Mouse (Mus musculus) ES-CJ7 (cell line): ENCODE data around the gene Ubtf.

Experiments
- DNase-seq: peaks from one replicate; pipeline ENCODE4 v3.0.0; 2011; ENCODE audit warnings: low read depth, low spot score

The Ubtf gene

DNA sequence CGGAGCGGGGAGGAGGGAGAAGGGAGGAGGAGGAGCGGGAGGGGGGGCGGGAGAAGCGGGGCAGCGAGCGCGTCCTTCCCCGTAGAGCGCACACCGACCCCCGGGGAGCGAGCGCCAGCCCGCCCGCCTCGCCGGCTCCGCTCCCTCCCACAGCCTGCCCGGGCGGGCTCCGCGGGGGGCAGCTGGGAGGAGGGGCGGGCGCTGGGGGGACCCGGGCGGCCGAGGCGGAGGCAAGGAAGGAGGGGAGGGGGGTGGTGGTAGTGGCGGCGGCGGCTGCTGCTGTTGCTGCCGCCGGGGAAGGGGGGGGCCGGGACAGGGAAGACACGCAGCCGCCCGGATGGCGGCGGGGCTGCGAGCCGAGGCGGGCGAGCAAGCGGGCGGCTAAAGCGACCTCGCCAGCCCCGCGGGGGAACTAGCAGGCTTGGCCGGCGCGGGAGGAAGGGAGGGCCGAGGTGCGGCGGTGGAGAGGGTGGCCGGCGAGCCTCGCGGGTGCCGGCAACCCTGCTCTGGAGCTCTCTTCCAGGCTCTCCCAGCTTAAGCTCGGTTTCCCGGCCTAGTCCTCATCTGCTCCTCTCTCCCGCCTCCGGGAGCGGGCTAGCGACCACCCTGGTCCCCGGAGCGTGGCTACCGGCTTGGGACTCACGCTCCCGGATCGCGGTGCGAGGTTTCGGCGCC lies 1.5 kb downstream of the Ubtf start:
- DNase-seq, result no peak

- no peak for DNase-seq
Observed at GRCm38 (mm10) chr11:102317298-102317900, 2.1 kb downstream of the Ubtf start.

DNA sequence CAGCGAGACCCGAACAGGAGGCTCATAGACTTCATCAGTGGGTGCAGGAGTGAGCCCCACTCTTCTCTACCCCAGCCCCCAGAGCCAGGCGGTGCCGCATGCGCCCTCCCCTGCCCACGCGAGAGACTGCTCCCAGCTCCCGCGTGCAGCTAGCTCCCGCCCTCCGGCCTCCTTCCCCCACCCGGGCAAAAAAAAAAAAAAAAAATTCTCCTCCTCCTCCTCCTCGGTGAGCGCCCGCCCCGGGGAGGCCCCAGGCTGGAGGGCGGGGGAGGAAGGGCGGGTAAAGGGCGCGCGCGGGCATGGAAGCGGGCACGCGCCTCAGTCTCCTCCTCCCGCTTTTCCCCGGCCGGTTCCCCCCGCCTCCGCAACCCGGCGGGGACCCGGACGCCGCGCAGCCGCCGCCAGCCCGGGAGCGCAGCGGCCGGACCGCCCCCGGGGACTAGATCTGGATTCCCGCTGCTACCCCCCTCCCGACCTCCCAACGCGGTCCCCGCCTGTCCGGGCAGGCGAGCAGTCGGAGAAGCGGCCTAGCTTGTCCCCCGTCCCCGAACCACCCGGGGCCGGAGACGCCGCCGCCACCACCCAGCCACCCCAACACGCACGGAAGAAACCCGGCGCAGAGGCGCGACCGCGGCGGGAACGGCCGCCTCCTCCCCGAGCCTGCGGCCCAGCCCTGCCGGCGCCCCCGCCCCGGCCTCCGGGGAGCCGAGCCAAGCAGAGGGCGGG lies 2.8 kb downstream of the Ubtf start:
- peak; percentile 88 for DNase-seq

DNA sequence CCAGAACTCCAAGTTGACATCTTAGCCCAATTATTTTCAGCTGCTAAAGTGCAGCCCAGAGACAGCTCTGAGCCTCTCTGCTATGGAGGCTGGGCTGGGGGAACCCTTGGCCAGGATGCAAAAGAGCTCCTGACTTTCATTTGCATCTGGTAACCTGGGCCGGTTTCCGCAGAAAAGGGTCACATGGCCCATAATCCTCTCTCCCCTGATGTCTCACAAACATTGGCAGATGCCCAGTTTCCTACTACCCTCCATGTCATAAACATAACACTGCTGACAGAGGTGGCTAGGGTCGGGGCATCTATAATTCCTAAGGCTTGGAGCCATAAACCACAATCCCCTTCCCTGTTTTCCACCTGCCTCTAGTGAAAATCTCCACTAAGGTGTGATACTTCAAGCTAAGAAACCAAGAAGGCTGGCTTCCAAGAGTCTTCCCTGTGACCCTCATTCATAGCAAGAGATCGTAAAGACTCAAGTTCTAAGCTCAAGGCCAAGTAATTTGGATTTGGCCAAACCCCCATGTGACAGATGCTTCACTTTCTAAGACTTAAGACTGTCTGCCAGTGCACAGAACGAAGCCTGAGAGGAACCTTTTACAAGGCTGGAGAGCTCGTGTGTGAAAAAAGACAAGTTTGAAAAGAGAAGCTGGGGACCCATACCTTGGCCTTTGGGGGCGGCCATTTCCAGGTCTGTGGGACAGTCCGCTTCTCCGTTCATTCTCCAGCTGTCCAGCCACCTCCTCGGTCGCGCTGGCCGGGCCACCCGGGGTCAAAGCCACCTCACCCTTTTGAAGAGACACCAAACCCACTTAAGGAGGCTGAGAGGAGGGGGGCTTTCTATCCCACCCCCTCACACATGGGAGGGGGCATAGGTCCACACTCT lies 3.6 kb downstream of the Ubtf start:
- DNase-seq, result no peak

- DNase-seq, result no peak
Observed at GRCm38 (mm10) chr11:102314321-102314720, 5.2 kb downstream of the Ubtf start.

DNA sequence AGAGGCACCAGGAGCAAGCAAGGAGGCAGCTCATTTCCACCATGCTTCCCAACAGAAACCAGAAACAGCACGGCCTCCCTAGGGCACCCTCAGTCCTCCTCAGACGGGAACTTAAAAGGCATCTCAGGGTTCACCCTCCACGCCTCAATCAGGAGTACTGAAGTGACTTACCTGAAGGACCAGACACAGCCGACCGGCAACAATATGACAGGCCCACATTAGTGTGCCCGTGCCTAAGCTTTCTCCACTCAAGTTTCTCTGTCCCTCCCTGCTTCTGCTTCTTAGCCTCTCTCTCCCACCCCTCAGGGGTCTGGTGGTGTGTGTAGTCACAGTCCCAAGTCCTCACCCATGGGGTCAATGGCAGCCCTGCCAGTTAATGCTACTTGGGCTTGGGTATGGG lies 7.0 kb downstream of the Ubtf start:
- no peak for DNase-seq

GRCm38 (mm10) chr11:102311966-102312365 lies 7.6 kb downstream of the Ubtf start:
- no peak for DNase-seq

DNA sequence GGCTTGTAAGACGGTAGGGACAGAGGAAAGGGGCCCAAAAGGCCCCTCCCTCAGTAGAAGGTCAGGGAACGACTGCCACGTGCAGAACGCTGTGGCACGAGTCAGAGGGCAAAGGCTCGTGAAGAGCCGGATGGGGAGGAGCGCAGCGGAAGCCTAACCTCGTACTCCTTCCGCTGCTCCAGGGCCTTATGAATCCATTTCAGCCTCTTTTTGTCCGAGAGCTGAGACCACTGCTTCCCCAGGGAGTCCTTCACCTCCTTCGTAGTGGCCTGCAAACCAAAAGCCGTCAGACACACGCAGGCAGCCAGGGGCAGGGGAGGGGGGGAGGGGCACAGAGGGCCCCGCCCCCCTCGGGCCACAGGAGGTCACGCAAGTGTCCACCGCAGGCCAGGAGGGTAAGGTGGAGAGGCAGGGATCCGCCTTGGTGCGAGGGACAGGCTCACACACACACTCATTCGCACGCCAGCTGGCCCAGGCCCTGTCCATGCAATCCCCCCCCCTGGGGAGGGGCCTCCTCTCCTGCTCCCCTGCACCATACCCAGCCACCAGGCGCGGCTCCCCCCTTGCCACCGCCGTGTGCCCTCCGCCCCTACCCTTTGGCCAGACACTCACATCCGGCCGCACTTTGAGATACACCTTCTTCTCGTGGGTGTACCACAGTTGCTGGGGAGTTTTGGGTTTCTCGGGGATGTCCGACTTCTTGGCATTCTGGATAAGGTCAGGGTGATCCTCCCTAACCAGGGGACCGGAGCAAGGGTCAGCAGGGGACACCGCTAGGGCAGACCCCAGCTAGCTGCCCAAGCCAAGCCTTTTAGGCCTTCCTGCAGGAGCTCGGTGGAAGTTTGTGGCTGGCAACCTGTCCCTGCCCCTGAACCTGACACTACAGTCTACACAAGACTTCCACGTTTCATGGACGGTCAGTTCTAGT lies 8.5 kb downstream of the Ubtf start:
- DNase-seq, result no peak

DNA sequence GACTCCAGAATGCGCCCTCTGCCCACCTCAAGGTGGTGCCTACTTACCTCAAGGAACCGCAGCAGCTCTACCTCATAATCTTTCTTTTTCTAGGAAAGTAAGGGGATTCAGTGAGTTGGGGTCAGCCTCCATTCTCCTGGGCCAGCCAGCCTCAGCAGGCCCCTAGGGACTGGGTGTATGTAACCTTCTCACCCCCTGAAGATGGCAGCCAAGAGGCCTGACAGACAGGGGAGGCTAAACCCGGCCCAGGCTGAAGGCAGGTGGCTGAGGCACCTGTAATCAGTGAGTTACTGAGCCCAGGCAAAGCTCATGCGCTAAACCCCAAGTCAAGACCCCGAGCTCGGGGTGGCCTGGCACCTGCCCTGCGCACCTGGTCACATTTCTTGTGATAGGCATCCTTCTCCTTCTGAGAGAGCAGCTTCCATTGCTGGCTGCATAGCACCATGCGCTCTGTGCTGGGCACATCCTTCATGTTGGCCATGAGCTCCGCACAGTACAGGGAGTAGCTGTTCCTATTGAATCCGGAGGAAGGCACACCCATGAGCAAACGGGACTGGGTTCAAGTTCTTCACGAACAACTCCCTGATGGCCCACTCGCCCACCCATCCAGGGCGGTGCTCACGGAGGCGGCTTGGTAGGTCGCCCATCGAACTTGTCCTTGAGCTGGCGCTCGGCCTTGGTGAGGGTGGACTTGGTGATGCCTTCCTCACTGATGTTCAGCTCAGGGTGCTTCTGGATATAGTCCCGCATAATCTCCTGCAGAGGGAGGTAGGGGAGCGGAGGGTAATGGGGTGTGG lies 9.5 kb downstream of the Ubtf start:
- no peak for DNase-seq

DNA sequence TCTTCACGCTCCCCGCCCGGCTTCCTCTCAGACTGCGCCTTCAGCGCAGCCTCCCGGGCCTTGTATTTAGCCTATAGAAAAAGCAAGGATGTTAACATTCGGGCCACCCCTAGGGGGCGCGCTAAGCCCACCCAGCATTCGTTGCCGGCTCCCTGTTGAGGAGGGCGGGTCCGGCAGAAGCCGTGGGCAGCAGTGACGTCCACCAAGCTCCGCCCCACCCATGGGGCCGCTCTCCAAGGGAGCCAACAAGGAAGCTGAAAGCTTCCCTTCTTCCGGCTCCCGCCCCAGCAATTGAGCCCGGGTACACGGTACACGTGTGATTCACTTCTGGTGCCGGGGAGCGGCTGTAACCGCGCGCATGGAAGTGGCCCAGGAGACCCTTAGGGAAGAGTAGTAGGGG lies 10.6 kb downstream of the Ubtf start:
- DNase-seq, result peak; percentile 93

- no peak for DNase-seq
Observed at GRCm38 (mm10) chr11:102308104-102308503, 11.4 kb downstream of the Ubtf start.

GRCm38 (mm10) chr11:102305359-102305758 lies 14.2 kb downstream of the Ubtf start:
- DNase-seq, result no peak

DNA sequence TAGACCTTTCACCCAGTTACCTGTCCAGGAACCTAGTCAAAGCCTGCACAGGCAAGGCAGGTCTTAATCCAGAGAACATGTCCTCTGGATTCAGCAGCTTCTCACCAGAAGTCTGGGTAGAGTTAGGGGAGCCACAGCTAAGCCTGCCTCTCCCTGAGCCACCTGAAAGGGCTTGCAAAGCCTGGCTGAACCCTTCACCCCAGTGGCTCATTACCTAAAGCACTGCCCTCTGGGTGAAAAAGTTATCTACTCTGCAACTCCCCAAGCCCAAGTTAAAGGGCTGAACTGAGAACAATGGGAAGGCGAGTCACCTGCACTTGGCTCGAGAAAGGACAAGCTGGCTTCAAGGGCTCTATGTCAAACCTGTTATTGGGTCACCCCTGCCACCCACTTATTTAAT lies 15.4 kb downstream of the Ubtf start:
- no peak for DNase-seq

- peak; percentile 97 for DNase-seq
Observed at GRCm38 (mm10) chr11:102299839-102300238, 19.7 kb downstream of the Ubtf start.

GRCm38 (mm10) chr11:102297577-102298556 lies 21.7 kb downstream of the Ubtf start:
- DNase-seq, result no peak

- peak; percentile 99 for DNase-seq
Observed at GRCm38 (mm10) chr11:102296491-102297472, 22.8 kb downstream of the Ubtf start, which contains the start of gene Atxn7l3. TSS of gene Atxn7l3 (minus strand) at chr11:102296631.
